Mouse (Mus musculus) brain, embryonic 14.5 days (tissue): ENCODE measurements around the gene Gm9195.

Source experiments
- CTCF ChIP-seq: fragments of 200-500 bp; IDR thresholded peaks from 2 replicates; pipeline ENCODE4 v1.5.1; 2012; ENCODE audit warnings: inconsistent platforms, mild to moderate bottlenecking, moderate library complexity, borderline replicate concordance; ENCODE audit not compliant: insufficient read depth, insufficient read length; ENCODE audit errors: extremely low read depth
- POLR2A ChIP-seq: fragments of 200-500 bp; IDR thresholded peaks from 2 replicates; pipeline ENCODE4 v1.6.1; 2012; ENCODE audit warnings: mild to moderate bottlenecking, inconsistent platforms, borderline replicate concordance; ENCODE audit not compliant: poor library complexity, insufficient read depth, insufficient read length, severe bottlenecking; ENCODE audit errors: extremely low read depth

- no peak for TF ChIP-seq POLR2A
- no peak for TF ChIP-seq CTCF
Measured at GRCm38 (mm10) chr14:72460291-72460690, 31.3 kb downstream of the Gm9195 start.
